Mouse (Mus musculus): ENCODE measurements around the gene Taf4.
A peak's percentile ranks its signal among the peaks of the same experiment; 100 is the strongest.

GRCm38 (mm10) chr2:179875147-179875546 is 101.3 kb downstream of the Taf4 start:
- TF ChIP-seq CTCF (IDR thresholded peaks at IDR 0.05; ENCODE audit: borderline replicate concordance, control insufficient read depth, extremely low read depth, insufficient read depth, low read length, poor library complexity) (peak; percentile 60; the same call in 1 of the 2 replicates), POLR2A (IDR thresholded peaks at IDR 0.05; ENCODE audit: control insufficient read depth, extremely low read depth, insufficient read depth, low read length, poor library complexity) (no peak)

Data from thymus, adult 2 months (tissue).